In the genomic region with DNA sequence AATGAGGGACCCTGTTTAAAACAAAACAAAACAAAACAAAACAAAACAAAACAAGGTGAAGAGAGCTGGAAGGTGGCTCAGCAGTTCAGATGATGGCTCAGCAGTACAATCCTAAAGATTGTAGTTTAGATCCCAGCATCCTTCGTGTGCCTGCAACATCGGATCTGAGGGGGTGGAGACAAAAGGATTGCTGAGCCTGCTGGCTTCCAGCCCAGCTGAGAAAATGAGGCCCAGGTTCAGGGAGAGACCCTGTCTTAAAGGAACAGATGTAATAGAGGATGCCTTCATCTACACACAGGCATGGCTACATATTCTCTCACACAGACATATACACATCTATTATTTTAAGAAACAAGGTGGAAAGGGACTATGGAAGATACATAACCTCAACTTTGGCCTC, we compare ENCODE assay signal across 1 mouse cellular context.
TF ChIP-seq lines count a peak whose summit lies in the region.

No protein-coding gene starts in this region.

TF ChIP-seq in MEL, 35 proteins besides CTCF, POLR2A, EP300 and RAD21 (continued from another document):
- TF ChIP-seq MYB (IDR thresholded peaks at IDR 0.05; ENCODE audit: low read depth, low read length) (no peak), HCFC1 (IDR thresholded peaks at IDR 0.05; ENCODE audit: low read depth, low read length) (no peak), ETS1 (IDR thresholded peaks at IDR 0.05; ENCODE audit: low read depth, low read length) (no peak), ELF1 (IDR thresholded peaks at IDR 0.05; ENCODE audit: low read depth, low read length) (no peak), POLR2AphosphoS2 (IDR thresholded peaks at IDR 0.05; ENCODE audit: low read length) (no peak), POLR2AphosphoS5 (IDR thresholded peaks at IDR 0.05; ENCODE audit: borderline replicate concordance, low read depth, low read length) (no peak), MAFK (IDR thresholded peaks at IDR 0.05; ENCODE audit: borderline replicate concordance, low read depth, low read length) (no peak), NELFE (IDR thresholded peaks at IDR 0.05; ENCODE audit: low read depth, low read length) (no peak), MAX (IDR thresholded peaks at IDR 0.05; ENCODE audit: low read length) (no peak), USF1 (IDR thresholded peaks at IDR 0.05; ENCODE audit: low read depth, low read length) (no peak), KAT2A (conservative IDR thresholded peaks at IDR 0.05; ENCODE audit: low read depth, low read length) (no peak)
